Mouse (Mus musculus) frontal cortex, postnatal 36 days (tissue): ENCODE measurements at regions not wholly inside any gene's neighbourhood (a gene's known extent, or its start where the extent isn't known, plus 50 kb on each side); places are given as distances from the start of the nearest gene placed in this dataset.
"Not testable (repeated sequence)": the region's sequence is repeated elsewhere in the genome, so short reads cannot be mapped to it uniquely, and the experiment has no call there.

Experiments
- DNase-seq, 2 experiments: peaks; one replicate each; pipeline ENCODE4 v3.0.0; 2022; ENCODE audit warnings: low spot score in 2 of 2

GRCm38 (mm10) chr6:62889194-62889593 lies 366.5 kb upstream of the Grid2 start:
- DNase-seq = peak in 1 of 2 experiments; percentile 2

- no peak for DNase-seq
Observed at GRCm38 (mm10) chr6:62912758-62913157, 342.9 kb upstream of the Grid2 start.

- DNase-seq = not testable (repeated sequence)
Observed at GRCm38 (mm10) chr6:62917059-62917458, 338.6 kb upstream of the Grid2 start.

- no peak for DNase-seq
Observed at GRCm38 (mm10) chr6:62917956-62918355, 337.7 kb upstream of the Grid2 start.

- DNase-seq = no peak
Observed at GRCm38 (mm10) chr6:62919092-62919491, 336.6 kb upstream of the Grid2 start.
